Mouse (Mus musculus) testis, postnatal 14 days (tissue): Measurements from ENCODE around the gene Tmem255b.

ENCODE experiments used
- DNase-seq: peaks from one replicate; pipeline ENCODE4 v3.0.0; 2021; ENCODE audit warnings: low spot score

Tmem255b gene

GRCm38 (mm10) chr8:13448145-13448544, 13.2 kb downstream of the Tmem255b start:
- no peak for DNase-seq

- DNase-seq: no peak
Measured at GRCm38 (mm10) chr8:13451747-13452277, 16.8 kb downstream of the Tmem255b start.

DNA sequence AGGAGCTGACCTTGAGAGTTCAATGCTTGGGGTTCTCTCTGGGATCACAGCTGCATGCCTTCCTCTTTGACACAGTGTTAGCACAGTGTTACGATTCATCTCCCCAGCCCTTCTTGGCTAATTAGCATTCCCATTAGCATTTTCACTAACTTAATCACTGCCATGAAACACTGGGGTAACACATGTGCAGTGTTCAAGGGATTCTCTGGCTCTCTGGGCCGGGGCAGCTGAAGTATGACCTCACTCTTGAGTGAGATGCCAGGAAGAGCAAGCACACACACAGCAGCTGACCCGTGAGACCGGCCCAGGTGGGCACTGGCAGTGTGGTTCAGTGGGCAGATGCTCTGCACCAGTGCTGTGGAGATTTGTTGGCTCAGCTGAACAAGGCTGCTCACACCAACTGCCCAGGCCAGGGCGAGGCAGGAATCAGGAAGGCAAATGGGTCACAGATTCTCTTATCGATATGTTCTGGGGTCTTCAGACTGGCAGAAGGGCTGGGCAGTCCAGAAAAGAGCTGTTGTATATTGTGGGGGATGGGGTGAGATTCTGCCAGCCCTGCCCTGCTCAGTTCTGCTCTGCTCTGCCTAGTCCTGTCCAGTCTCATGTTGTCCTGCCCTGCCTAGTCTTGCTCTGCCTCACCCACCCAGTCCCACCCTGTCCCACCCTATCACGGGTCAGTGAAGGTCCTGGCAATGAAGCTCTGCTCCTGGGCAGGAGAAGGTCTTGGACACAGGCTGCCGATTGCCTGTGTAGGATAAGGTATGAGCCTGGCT, 19.5 kb downstream of the Tmem255b start:
- DNase-seq: no peak

DNA sequence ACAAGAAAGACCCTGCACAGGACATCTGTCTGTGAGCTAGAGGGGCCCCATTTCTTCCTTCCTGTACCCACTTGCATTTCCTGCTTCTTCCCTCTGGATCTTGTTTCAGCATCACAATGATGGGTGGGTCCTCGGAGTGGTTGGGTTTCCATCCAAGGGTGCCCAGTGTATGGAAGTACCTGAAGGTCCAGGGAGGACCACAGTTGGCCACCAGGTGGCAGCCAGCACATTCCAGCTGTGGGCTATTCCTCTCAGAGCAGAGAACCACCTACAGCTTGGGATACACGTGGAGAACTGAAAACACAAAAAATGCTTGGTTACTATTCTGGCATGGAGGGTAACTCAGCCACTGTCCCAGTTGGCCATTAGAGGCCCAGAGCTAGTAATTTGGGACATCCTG, 20.3 kb downstream of the Tmem255b start:
- no peak for DNase-seq

- DNase-seq: no peak
Measured at GRCm38 (mm10) chr8:13459431-13459830, 24.4 kb downstream of the Tmem255b start.

GRCm38 (mm10) chr8:13461085-13461765, 26.2 kb downstream of the Tmem255b start:
- DNase-seq: peak; percentile 62

DNA sequence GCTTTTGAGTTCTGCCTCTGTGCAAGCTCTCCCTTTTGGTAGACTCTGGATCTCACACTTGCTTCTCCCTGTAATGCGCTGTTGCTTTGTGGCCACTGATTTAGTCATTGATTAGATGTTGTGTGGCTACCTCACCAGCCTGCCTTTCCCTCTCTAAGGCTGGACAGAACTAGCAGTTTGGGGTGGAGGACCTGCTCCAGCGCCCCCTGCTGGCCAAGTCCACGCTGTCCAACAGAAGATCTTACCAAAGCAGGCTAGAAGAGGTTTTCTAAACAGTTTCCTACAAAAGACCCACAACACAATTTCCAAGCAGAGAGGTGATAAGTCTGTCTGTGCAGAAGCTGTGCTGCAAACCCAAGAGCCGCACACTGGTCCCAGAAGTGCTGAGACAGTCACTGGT, 26.9 kb downstream of the Tmem255b start:
- peak; percentile 51 for DNase-seq

DNA sequence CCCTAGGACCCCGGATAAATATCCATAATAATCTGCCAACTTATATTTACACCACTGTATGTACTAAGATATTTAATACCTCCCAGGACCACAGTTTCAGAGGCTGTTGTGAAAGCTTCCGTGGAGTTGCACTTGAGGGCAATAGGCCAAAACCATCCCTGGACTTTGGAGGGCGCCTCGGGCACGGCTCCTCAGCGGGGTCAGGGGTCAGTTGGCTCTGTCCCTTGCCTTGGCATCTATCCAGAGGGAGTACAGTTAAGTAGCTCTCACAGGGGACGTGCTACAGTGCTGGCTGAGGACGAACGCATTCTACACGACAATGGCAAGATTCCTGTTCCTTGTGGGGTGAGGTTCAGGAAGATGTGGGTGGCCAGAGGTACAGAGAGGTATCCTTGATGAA, 27.4 kb downstream of the Tmem255b start:
- peak; percentile 40 for DNase-seq

DNA sequence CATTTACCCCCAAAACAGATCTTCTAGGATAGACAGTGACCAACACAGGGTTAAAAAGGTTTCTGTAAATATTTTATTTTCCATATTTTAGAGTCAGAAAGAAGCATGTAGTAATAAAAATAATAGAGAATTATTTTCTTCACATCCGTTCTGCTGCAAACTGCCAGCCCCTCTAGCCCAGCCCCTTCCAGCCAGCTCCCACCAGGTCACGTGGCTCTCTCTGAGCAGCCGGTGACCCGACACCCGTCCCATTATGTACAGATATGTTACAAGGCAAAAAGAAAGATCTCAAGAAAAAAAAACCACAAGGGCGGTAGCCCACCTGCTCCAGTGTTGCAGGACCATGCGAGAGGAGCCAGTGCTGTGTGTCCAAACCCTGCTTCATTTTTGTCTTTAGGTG, 30.3 kb downstream of the Tmem255b start:
- DNase-seq: no peak

DNA sequence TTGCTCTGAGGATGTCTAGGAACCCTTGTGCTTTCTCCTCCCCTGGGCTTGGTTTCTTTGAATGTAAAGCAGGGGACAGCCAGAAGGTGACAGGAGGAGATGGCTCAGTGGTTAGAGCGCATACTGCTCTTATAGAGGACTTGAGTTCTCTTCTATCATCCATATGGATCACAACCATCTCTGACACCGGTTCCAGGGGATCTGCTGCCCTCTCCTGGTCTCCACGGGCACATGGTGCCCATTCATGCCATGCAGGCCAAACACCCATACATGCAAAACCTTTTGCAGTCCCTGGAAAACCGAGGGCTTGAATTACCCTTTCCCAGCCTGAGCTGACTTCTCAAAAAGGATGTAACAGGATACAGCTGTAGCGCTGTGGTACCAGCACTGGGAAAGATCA, 32.0 kb downstream of the Tmem255b start:
- no peak for DNase-seq

- no peak for DNase-seq
Measured at GRCm38 (mm10) chr8:13468737-13469136, 33.7 kb downstream of the Tmem255b start.

DNA sequence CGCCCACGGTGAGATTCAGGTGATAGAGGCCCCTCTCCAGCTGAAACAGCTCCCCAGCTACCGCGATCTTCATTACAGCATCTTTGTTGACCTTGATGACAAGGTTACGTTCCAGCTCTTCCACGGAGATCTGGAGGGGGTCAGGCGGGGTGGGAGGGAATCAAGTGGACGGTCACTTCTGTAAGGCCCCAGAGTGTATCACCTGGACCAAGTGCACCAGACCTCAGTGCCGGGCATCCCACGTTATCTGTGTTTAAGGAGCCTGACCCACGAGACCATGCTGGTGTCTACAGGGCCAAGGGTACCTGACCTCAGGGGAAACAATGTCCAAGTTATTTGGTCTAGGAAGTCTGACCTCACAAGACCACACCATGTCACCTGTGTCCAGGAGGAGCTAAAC, 36.5 kb downstream of the Tmem255b start:
- DNase-seq: no peak

GRCm38 (mm10) chr8:13472284-13472683, 37.3 kb downstream of the Tmem255b start:
- DNase-seq: no peak

- no peak for DNase-seq
Measured at GRCm38 (mm10) chr8:13475892-13476291, 40.9 kb downstream of the Tmem255b start.

GRCm38 (mm10) chr8:13481089-13481554, 46.1 kb downstream of the Tmem255b start:
- DNase-seq: no peak

DNA sequence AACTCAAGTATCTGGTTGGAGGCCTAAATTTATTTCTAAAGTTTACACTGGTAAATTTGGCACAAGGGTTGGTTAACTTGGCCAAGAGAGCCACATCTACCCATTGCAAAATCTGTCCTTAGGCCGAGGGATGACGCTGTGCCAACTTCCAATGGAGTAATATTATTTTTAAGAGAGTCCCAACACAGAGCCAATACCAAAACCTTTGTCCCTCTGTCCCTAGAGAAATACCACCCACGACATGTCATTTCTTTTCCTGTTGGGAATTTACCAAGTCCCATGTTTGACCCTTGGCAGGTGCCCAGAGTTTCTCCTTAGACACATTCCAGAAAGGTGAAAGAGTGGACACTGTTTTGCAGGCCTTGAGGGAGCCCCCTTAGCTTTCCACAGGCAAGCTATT, 46.6 kb downstream of the Tmem255b start:
- no peak for DNase-seq

DNA sequence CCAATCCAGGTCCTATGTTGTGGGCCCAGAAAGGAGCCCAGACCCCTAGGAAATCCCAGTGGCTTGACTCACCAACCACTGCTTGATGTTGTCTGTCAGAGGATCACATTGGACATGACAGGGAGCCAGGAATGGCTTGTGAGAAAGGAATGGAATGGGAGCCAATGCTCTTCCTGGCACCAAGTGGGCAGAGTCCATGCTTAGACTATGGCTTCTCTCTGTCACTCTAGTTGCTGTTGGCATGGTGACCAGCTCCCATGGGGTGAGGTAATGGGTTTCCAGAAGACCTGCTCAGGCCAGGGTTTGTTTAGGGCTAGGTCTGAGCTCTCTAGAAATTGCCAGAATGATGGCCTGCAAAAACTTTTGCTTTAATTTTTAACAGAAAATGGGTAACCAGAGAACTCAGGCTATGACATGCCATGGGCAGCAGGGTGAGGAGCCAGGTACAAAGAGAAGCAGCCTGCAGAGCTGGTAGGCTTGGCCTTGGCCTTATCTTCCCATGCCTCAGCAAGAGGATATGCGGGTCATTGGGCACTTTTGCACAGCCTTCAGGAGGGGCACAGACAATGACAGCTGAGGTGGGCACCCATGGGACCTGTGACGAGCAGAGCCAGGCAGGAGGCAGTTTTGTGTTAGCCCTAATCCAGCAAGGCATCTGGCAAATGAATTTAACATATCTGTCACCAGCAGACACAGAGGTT, 47.3 kb downstream of the Tmem255b start:
- no peak for DNase-seq

DNA sequence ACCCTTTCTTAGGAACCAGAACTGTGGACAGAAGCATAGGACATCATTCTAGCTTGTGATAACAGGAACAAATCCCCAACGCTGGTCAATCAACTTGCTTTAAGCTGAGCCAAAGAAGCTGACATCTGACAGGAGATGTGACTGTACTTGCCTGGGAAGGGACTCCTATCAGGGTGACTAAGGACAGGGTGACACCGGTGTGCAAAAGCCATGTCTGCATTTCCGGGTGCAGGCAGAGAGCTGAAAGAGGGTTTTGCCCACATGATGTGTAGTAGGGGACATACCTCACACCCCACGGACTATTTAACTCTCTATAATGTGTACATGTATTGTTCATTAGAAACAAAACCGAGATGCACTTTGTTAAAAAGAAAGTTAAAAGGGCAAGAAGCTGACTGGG, 48.2 kb downstream of the Tmem255b start:
- DNase-seq: no peak

GRCm38 (mm10) chr8:13489351-13489750, 54.4 kb downstream of the Tmem255b start:
- DNase-seq: no peak

GRCm38 (mm10) chr8:13489986-13490910, 55.3 kb downstream of the Tmem255b start:
- DNase-seq: no peak

GRCm38 (mm10) chr8:13491491-13492010, 56.6 kb downstream of the Tmem255b start:
- DNase-seq: no peak
